Mouse (Mus musculus) hindbrain, embryonic 13.5 days (tissue): ENCODE results near the gene Inpp5f. TPM values are rescaled to one million over a fixed set of nuclear protein-coding genes. Genes with fewer than 3 reads are reported as not detected.
A peak's percentile ranks its signal among the peaks of the same experiment; 100 is the strongest.

Source experiments
- ATAC-seq: fragments of 200-750 bp; cut with Nextera tagmentation; 2 replicates; pipeline ENCODE4 v1.8.0; 2017; ENCODE audit warnings: moderate TSS enrichment; ENCODE audit not compliant: low FRiP score
- H3K27ac ChIP-seq: fragments of 300-500 bp; sonication (generic); 2 replicates; pipeline ENCODE4 v1.5.1; 2015; ENCODE audit warnings: inconsistent platforms, mild to moderate bottlenecking, moderate library complexity
- H3K27me3 ChIP-seq: fragments of 300-500 bp; sonication (generic); 2 replicates; pipeline ENCODE4 v1.6.1; 2015; ENCODE audit warnings: mild to moderate bottlenecking, inconsistent platforms
- H3K36me3 ChIP-seq: fragments of 300-500 bp; sonication (generic); 2 replicates; pipeline ENCODE4 v1.6.1; 2015; ENCODE audit warnings: mild to moderate bottlenecking, inconsistent platforms
- H3K4me1 ChIP-seq: fragments of 300-500 bp; sonication (generic); replicated peaks from 2 replicates; pipeline ENCODE4 v1.6.1; 2015; ENCODE audit warnings: inconsistent platforms
- H3K4me2 ChIP-seq: fragments of 300-500 bp; sonication (generic); 2 replicates; pipeline ENCODE4 v1.6.1; 2015; ENCODE audit warnings: inconsistent platforms, mild to moderate bottlenecking, moderate library complexity
- H3K4me3 ChIP-seq: fragments of 300-500 bp; sonication (generic); 2 replicates; pipeline ENCODE4 v1.5.1; 2015; ENCODE audit warnings: mild to moderate bottlenecking, inconsistent platforms
- H3K9ac ChIP-seq: fragments of 300-500 bp; sonication (generic); 2 replicates; pipeline ENCODE4 v1.6.1; 2015; ENCODE audit warnings: mild to moderate bottlenecking, inconsistent platforms
- H3K9me3 ChIP-seq: fragments of 300-500 bp; sonication (generic); 2 replicates; pipeline ENCODE4 v1.6.1; 2016; ENCODE audit warnings: inconsistent platforms
- WGBS: fragments of 180-500 bp; shearing (Covaris S2); methylation state at CpG from one replicate; pipeline ENCODE4 v1.1.7; 2015; 5-methylcytosine and 5-hydroxymethylcytosine counted together
- polyA plus RNA-seq: library from polyadenylated mRNA; unstranded; fragments of >200 nt; fragmentation: Nextera tagmentation; extraction: Ambion mirVana; gene quantifications from 2 replicates; pipeline ENCODE4 v1.2.1, GENCODE M21; 2015

Inpp5f gene
- polyA plus RNA-seq, 1 experiment from 2014 or later: 305 TPM

DNA sequence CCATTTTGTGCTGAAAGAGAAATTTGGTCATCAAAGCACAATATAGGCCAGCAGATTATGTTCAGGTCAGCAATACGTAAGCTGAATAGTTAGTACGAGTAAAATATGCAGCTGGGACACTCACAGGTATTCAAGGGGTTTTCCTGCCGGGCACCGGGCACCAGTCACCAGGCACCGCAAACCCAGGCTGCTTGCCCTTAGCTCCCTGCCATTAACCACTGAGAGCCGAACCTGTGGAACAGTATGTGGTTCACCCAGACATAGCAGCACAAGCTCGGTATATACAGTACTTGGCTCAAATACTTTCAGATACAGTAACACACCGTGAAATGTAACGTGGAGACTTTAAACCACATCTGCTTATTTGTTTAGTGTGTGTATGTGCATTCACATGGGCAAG lies 114.1 kb downstream of the Inpp5f start:
- Histone ChIP-seq H3K36me3 (peaks cover 21% of the 10 kb centered on the region), H3K9me3 (no peaks in the 10 kb centered on the region), H3K4me3 (no peak overlapping the region), H3K27ac (peak overlapping the region; percentile 5; the same call in 1 of the 2 replicates), H3K9ac (no peak overlapping the region), H3K27me3 (no peaks in the 10 kb centered on the region), H3K4me2 (no peak overlapping the region), H3K4me1 (peaks cover 18% of the 10 kb centered on the region)
- ATAC-seq: no peak
- WGBS: 88% methylated on average over 9 of the region's 9 CpGs

DNA sequence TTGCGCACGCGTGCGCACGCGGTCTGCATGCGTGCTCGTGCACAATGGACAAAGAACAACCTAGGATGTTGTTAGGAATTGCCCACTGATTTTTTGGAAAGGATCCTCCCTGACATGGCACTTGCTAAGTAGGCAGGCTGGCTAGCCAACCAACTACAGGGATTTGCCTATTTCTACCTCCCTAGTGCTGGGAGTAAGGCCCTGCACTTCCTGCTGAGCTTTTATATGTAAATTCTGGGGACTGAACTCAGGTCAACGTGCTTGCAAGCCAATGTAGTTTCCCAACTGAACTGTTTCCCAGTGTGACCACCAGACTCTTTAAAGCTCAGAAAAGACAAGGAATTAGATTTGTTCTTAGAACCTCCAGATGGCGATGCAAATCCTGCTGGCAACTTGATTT lies 115.9 kb downstream of the Inpp5f start:
- Histone ChIP-seq H3K4me3 (no peak overlapping the region), H3K36me3 (peaks cover 11% of the 10 kb centered on the region), H3K4me2 (no peak overlapping the region), H3K9me3 (no peaks in the 10 kb centered on the region), H3K4me1 (peaks cover 23% of the 10 kb centered on the region), H3K27me3 (no peaks in the 10 kb centered on the region), H3K9ac (no peak overlapping the region), H3K27ac (no peak overlapping the region)
- no peak for ATAC-seq
- WGBS: 45% methylated on average over 10 of the region's 10 CpGs

DNA sequence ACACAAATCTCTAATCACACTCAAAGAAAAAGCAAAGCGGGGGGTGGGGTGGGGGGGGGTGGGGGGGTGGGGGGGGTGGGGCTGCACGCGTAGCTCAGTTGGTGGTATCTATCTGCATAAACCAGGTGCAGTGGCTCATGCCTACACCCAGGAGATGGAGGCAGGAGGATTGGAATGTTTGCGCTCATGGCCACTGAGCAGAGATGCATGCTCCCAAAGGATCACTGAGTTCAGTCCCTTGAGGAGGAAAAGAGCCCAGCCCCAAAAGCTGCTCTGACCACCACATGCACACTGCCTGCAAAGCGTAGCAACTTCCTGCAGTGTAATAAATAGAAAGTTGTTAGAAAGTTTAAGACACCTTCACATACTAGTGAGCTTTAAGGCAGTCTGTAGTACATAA lies 116.6 kb downstream of the Inpp5f start:
- H3K4me1 ChIP-seq: peaks cover 23% of the 10 kb centered on the region
- 27% methylated on average over 4 of the region's 5 CpGs for WGBS
- H3K36me3 ChIP-seq: peaks cover 6% of the 10 kb centered on the region
- H3K9ac ChIP-seq: no peak overlapping the region
- no peak overlapping the region for H3K27ac ChIP-seq
- no peak overlapping the region for H3K4me3 ChIP-seq
- no peak overlapping the region for H3K4me2 ChIP-seq
- H3K9me3 ChIP-seq: no peaks in the 10 kb centered on the region
- ATAC-seq: no peak
- H3K27me3 ChIP-seq: no peaks in the 10 kb centered on the region

DNA sequence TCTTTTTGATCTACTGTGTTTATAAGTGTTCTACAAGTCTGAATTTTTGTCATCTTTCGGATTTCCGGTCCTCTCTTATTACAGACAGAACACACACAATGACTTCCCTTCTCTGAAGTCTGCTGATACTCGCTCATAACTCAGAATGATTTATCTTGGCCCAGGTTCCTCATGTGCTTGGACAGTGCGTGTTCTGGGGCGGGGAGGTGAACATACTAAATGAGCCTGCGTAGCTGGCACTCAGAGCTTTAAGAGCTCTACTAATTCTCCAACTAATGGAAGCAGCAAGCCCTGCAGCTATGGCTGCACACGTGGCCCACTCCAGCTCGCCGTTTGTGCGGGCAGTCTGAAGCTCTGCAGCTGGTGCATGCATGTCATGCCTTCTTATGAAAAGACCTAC lies 117.6 kb downstream of the Inpp5f start:
- no peak overlapping the region for H3K4me2 ChIP-seq
- no peak overlapping the region for H3K4me3 ChIP-seq
- no peak for ATAC-seq
- H3K9me3 ChIP-seq: no peaks in the 10 kb centered on the region
- H3K9ac ChIP-seq: no peak overlapping the region
- peaks cover 23% of the 10 kb centered on the region for H3K4me1 ChIP-seq
- H3K36me3 ChIP-seq: no peaks in the 10 kb centered on the region
- no peaks in the 10 kb centered on the region for H3K27me3 ChIP-seq
- WGBS: 81% methylated on average over 10 of the region's 10 CpGs
- H3K27ac ChIP-seq: no peak overlapping the region

DNA sequence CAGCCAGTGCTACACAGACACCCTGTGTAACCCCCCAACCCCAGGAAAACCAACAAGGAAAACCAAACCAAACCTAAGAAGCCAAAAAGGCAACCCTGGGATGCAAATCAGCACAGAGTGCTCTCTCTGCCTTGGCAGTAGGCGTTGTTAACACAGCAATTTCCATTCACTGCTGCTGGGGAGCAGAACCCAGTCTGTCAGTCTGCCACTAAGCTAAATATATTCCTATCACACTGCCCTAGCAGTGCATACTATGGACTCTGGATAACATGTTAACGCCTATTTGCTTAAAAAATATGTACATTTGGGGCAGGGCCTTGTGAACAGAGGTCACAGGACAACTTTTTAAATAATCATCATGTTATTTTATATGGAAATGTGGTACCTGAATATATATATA lies 120.5 kb downstream of the Inpp5f start:
- Histone ChIP-seq H3K27me3 (no peaks in the 10 kb centered on the region), H3K4me2 (no peak overlapping the region), H3K4me3 (no peak overlapping the region), H3K36me3 (peaks cover 14% of the 10 kb centered on the region), H3K27ac (no peak overlapping the region), H3K9me3 (no peaks in the 10 kb centered on the region), H3K9ac (no peak overlapping the region), H3K4me1 (peaks cover 15% of the 10 kb centered on the region)
- no peak for ATAC-seq
- WGBS: 68% methylated on average over 2 of the region's 2 CpGs

DNA sequence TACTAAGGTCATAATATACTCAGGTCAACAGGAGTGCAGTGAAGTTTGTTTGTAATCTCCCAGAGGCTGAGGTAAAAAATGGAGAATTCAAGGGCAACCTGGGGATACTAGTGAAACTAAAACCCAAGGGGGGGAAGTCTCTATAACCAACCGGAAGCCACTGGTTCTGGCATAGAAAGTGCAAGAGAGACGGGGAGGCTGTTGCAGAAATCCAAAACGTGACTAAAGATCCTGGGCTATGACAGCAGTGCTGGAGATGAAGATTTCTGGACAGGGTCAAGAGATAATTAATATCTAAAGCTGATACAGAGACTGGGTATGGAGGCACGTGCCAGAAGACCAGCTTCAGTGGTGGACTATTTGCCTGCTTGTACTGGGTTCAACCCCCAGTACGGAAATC lies 126.9 kb downstream of the Inpp5f start:
- 84% methylated on average over 5 of the region's 5 CpGs for WGBS
- H3K9me3 ChIP-seq: no peaks in the 10 kb centered on the region
- 0 out of 2 replicates have a peak overlapping the region, but pooled peaks have one; percentile 13 for H3K9ac ChIP-seq
- ATAC-seq: no peak
- H3K4me1 ChIP-seq: peaks cover 23% of the 10 kb centered on the region
- H3K27ac ChIP-seq: no peak overlapping the region
- peaks cover 6% of the 10 kb centered on the region for H3K27me3 ChIP-seq
- peak overlapping the region; percentile 68 for H3K4me2 ChIP-seq
- peak overlapping the region; percentile 77 for H3K4me3 ChIP-seq
- H3K36me3 ChIP-seq: peaks cover 14% of the 10 kb centered on the region

DNA sequence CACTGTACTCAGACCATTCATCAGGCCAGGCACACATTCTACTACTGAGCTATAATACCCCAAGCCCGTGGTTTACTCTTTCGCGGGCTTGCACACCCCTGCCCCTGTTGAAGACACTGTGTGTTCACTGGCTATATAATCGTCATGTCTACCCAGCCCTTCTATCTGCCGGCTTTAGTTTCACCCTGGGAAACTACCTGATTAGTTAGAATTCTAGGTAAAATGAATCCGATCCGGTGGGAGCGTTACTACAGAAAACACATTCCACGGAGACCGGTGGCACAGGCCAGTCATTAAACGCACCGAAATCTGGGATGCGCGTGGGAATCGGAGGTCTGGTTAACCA lies 128.0 kb downstream of the Inpp5f start:
- H3K9ac ChIP-seq: peak overlapping the region; percentile 98
- no peak for ATAC-seq
- H3K27ac ChIP-seq: no peak overlapping the region
- H3K4me2 ChIP-seq: peak overlapping the region; percentile 68
- peak overlapping the region; percentile 77 for H3K4me3 ChIP-seq
- H3K4me1 ChIP-seq: peaks cover 25% of the 10 kb centered on the region
- peaks cover 14% of the 10 kb centered on the region for H3K36me3 ChIP-seq
- H3K27me3 ChIP-seq: peaks cover 9% of the 10 kb centered on the region
- H3K9me3 ChIP-seq: no peaks in the 10 kb centered on the region
- 2% methylated on average over 15 of the region's 15 CpGs for WGBS

DNA sequence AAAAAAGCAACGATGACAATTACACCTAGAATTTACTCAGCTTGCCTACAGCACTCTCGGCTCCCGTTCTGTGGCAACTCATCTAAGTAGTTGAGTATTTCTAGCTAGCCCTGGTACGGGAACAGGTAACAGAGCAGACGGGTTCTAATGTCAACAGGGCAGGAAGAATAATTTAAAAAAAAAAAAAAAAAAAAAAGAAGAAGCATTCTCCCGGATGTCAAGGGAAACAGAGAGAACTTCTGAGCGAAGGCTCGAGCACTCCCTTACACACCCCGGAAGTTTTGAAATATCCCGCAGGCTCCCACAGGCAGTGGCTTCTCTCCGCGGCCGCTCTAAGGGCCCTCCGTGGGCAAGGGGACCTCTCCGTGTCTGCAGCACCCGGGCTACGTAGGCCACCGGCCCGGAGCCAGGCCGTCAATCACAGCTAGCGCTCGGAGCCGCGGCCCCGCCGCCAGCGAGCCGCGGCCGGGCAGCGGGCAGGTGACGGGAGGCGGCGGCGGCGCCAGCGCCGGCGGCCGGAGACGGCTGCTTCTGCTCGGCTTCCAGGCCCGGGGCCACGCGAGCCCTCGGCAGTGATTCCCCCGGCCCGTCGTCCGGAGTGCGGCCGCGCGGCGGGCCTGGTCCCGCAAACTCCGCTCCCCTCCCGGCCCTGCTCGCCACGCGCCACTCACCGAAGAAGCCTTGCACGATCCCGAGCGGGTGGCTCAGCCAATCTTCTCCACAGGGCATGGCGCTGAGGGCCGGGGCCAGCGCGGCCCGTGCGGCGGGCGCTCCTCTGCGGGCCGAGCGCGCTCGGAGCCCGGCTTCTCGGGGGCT lies 128.5 kb downstream of the Inpp5f start:
- H3K4me1 ChIP-seq: peaks cover 27% of the 10 kb centered on the region
- peak overlapping the region; percentile 77 for H3K4me3 ChIP-seq
- peak overlapping the region; percentile 98 for H3K9ac ChIP-seq
- ATAC-seq: peak; percentile 65
- no peaks in the 10 kb centered on the region for H3K9me3 ChIP-seq
- peak overlapping the region; percentile 94 for H3K27ac ChIP-seq
- H3K36me3 ChIP-seq: peaks cover 11% of the 10 kb centered on the region
- peaks cover 9% of the 10 kb centered on the region for H3K27me3 ChIP-seq
- WGBS: under 1% methylated on average over 65 of the region's 80 CpGs
- peak overlapping the region; percentile 68 for H3K4me2 ChIP-seq

DNA sequence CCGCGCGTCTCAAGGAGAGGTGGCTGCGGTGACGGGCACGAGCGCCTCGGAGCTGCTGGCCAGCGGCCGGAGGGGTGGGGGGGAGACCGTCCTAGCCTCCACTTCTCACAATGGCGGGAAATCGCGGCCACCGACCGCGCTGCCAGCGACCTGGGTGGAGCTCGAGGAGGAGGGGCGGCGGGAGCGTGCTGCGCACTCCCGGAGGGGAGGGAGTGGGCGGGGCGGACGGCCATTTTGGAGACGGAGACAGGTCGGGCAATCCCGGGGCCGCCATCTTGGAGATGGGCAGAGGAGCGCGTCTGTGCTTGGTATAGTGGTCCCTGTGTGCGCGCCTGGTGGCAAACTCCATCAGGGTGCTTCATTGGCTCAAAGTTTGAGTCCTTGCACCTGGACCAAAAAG lies 129.2 kb downstream of the Inpp5f start, which contains the start of gene Mcmbp:
TSS of gene Mcmbp (minus strand) at position 162 of the 400 bp plus-strand sequence.
- H3K9me3 ChIP-seq: no peaks in the 10 kb centered on the region
- WGBS: under 1% methylated on average over 23 of the region's 35 CpGs
- H3K4me2 ChIP-seq: peak within 1 kb of the TSS; percentile 68
- peak; percentile 84 for ATAC-seq
- H3K27ac ChIP-seq: peak within 1 kb of the TSS; percentile 94
- peak within 1 kb of the TSS; percentile 98 for H3K9ac ChIP-seq
- peaks cover 9% of the 10 kb centered on the region for H3K27me3 ChIP-seq
- H3K4me1 ChIP-seq: peaks cover 28% of the 10 kb centered on the region
- peaks cover 8% of the 10 kb centered on the region for H3K36me3 ChIP-seq
- peak within 1 kb of the TSS; percentile 77 for H3K4me3 ChIP-seq

DNA sequence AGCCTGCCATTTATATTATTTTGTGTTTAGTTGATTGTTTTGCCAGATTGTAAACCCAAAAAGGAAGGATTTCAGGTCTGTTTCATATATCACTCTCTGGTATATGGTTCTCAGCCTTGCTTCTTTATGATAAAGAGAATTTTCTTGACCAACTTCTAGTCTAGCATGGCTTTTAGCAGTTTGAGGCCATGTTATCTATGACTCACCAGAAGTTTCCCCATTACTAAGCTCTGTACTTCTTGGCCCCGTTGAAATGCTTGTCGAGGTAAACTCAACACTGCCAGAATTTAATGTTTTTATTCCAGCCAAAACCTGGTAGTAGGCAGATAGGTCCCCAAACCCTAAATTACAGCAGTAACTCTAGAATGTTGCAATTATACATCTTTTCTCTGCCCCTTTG lies 132.8 kb downstream of the Inpp5f start:
- Histone ChIP-seq H3K27ac (0 out of 2 replicates have a peak overlapping the region, but pooled peaks have one; percentile 67), H3K9ac (no peak overlapping the region; the same call in 1 of the 2 replicates)

DNA sequence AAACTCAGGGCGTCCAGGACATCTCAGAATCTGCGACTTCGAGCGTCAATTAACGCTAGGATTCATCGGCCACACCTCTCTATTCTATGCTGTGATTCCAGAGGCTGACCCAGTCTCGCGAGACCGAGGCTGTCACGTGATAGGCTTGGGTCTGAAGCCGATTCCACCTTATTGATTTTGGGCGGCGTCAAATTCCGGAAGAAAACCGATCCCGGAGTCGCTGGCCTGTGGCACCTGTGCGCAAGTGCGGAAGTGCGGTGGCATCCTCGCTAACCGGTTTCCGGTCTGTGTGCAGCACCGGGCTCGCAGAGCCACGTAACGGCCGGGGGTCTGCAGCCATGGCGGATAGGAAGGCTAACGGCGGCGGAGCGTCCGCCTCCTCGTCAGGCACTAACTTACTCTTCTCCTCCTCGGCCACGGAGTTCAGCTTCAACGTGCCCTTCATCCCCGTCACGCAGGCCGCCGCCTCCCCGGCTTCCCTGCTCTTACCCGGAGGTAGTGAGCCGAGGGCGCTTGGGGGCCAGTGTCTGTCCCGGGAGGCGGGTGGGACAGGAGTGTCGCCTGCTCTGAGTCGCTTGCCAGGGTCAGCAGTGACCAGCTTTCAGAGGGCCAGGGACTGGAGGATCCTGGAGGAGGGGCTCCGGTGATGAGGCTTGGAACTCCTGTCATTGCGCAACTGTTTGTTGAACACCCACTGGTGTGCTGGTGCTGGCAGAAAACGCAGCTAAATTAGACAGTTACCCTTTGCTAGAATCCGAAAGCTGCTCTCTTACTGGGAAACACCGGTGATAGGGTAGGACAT lies 133.8 kb downstream of the Inpp5f start, which contains the start of gene Sec23ip:
TSS of gene Sec23ip (plus strand) at position 260 of the 802 bp plus-strand sequence.
- H3K4me3 ChIP-seq: peak within 1 kb of the TSS; percentile 93
- H3K27me3 ChIP-seq: peaks cover 9% of the 10 kb centered on the region
- peak within 1 kb of the TSS; percentile 73 for H3K27ac ChIP-seq
- H3K36me3 ChIP-seq: peaks cover 3% of the 10 kb centered on the region
- peak within 1 kb of the TSS; percentile 92 for H3K4me2 ChIP-seq
- peak within 1 kb of the TSS; percentile 94 for H3K9ac ChIP-seq
- peaks cover 45% of the 10 kb centered on the region for H3K4me1 ChIP-seq
- peak; percentile 86 for ATAC-seq
- H3K9me3 ChIP-seq: no peaks in the 10 kb centered on the region
- WGBS: under 1% methylated on average over 55 of the region's 55 CpGs

More for the DNA sequence above, 132.8 kb downstream of the Inpp5f start:
- H3K36me3 ChIP-seq: peaks cover 3% of the 10 kb centered on the region; the same call in 1 of the 2 replicates
- WGBS: 70% methylated on average over 2 of the region's 2 CpGs
- H3K4me1 ChIP-seq: peaks cover 46% of the 10 kb centered on the region
- peak overlapping the region; percentile 58 for H3K4me2 ChIP-seq
- H3K4me3 ChIP-seq: peak overlapping the region; percentile 93
- H3K9me3 ChIP-seq: no peaks in the 10 kb centered on the region
- H3K27me3 ChIP-seq: peaks cover 9% of the 10 kb centered on the region
- no peak for ATAC-seq
